In the genomic region with DNA sequence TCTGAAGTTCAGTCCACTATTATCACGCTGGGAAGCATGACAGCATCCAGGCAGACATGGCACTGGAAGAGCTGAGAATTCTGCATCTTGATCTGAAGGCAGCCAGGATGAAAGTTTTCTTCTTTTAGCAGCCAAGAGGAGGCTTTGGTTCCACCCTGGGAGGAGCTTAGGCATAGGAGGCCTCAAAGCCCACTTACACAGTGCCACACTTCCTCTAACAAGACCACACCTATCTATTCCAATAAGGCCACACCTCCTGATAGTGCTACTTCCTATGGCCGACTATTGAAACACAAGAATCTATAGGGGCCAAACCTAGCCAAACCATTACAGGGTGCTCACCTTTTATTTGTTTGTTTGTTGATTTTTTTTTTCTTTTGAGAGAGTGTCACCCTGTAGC, we compare ENCODE assay signal across 15 mouse cellular contexts. TPM values are rescaled to one million over a fixed set of nuclear protein-coding genes. Genes with fewer than 3 reads are reported as not detected.
DNase-seq lines count a peak whose midpoint lies in the region; ATAC-seq lines count a peak whose summit lies in the region.
"Had no signal": no experiment of that assay in that cellular context is flagged by ENCODE, and none has a peak within 500 bp of the region (broad histone marks: within the 10 kb centered on the region; RNA-seq: fewer than 3 reads in every experiment).

No protein-coding gene starts in this region.

- peak; percentile 15 for DNase-seq in 416B (ENCODE audit: low read depth)
- DNase-seq in MEL-GATA-1-ER (ENCODE audit: extremely low read depth, low read depth), result peak; percentile 60
- DNase-seq in right cerebral cortex, postnatal 25 days, result no peak
- no peak for DNase-seq in frontal cortex, adult 2 months (ENCODE audit: extremely low spot score in 1 of 2, low spot score in 1 of 2)
- no peak for DNase-seq in adrenal gland, postnatal 36 days
- no peak for DNase-seq in frontal cortex, postnatal 25 days (ENCODE audit: low spot score in 2 of 2)
- DNase-seq: adrenal gland, postnatal 14 days; cerebellum, adult 8-10 months; cerebellum, postnatal 14 days; heart, adult 2 months; kidney, adult 2 months had no signal

- 0 out of 2 replicates have a peak, but pooled peaks have one; percentile 15 for ATAC-seq in common myeloid progenitor, adult 5-6 weeks (replicated peaks; ENCODE audit: low read depth, poor library complexity, severe bottlenecking)
- ATAC-seq in megakaryocyte progenitor cell, adult 5-6 weeks (replicated peaks; ENCODE audit: poor library complexity), result peak; percentile 29
- ATAC-seq: forebrain, embryonic 16.5 days; intestine, embryonic 16.5 days had no signal

RNA-seq across cellular contexts. Expression of gene Pygb, which starts 3.7 kb away (rescaled TPM):
- total RNA-seq in common myeloid progenitor, adult 5-6 weeks (2017), result 29.7 TPM in 2 replicates
- 8.5 and 8.7 TPM in 2 replicates for total RNA-seq in megakaryocyte progenitor cell, adult 5-6 weeks (2015)
- 24.0 and 33.9 TPM in 2 replicates for total RNA-seq in megakaryocyte progenitor cell, adult 5-6 weeks (2017)
- 123 and 125 TPM in 2 replicates for polyA plus RNA-seq in frontal cortex, adult 2 months (2012; rRNA removed)
- total RNA-seq in adrenal gland, postnatal 36 days (2021), result 10 to 100 TPM; 41.5 to 42.6 TPM

RNA-seq across cellular contexts. Expression of gene Entpd6, which starts 34.0 kb away (rescaled TPM):
- 13.9 and 18.4 TPM in 2 replicates for total RNA-seq in common myeloid progenitor, adult 5-6 weeks (2017)
- total RNA-seq in megakaryocyte progenitor cell, adult 5-6 weeks (2015), result 11.5 and 11.8 TPM in 2 replicates
- 13.3 and 18.0 TPM in 2 replicates for total RNA-seq in megakaryocyte progenitor cell, adult 5-6 weeks (2017)
- 55.0 and 56.5 TPM in 2 replicates for polyA plus RNA-seq in frontal cortex, adult 2 months (2012; rRNA removed)
- total RNA-seq in adrenal gland, postnatal 36 days (2021), result 10 to 100 TPM in 1 of 2 experiments, 1 to 10 TPM in 1; 7.2 to 11.4 TPM

Comparison
In these comparisons a context has a peak if more than half of its experiments do, and no peak if none do; other contexts are left out.
1. DNase-seq: peak in 416B (single experiment) and MEL-GATA-1-ER (single experiment); none in right cerebral cortex, postnatal 25 days (single experiment), frontal cortex, adult 2 months (0 of 2), adrenal gland, postnatal 36 days (0 of 2) and frontal cortex, postnatal 25 days (0 of 2).